Mouse (Mus musculus): ENCODE measurements at regions not wholly inside any gene's neighbourhood (a gene's known extent, or its start where the extent isn't known, plus 50 kb on each side); places are given as distances from the start of the nearest gene placed in this dataset.

GRCm38 (mm10) chr1:90533481-90533880 lies 69.3 kb upstream of the Cops8 start:
- no peaks in the 10 kb centered on the region for H3K27me3 ChIP-seq
- no peaks in the 10 kb centered on the region for H3K9me3 ChIP-seq
- WGBS: 89% methylated on average over 6 of the region's 6 CpGs
- ATAC-seq (ENCODE audit: low FRiP score, low read depth): no peak
- no peaks in the 10 kb centered on the region for H3K4me1 ChIP-seq (replicated peaks)
- no peak overlapping the region for H3K27ac ChIP-seq (replicated peaks)
- no peak overlapping the region for H3K4me2 ChIP-seq
- H3K36me3 ChIP-seq: no peaks in the 10 kb centered on the region
- no peak overlapping the region for H3K4me3 ChIP-seq
- H3K9ac ChIP-seq: no peak overlapping the region

- no peaks in the 10 kb centered on the region for H3K9me3 ChIP-seq
- H3K4me1 ChIP-seq (replicated peaks): no peaks in the 10 kb centered on the region
- H3K27ac ChIP-seq (replicated peaks): no peak overlapping the region
- no peak overlapping the region for H3K4me3 ChIP-seq
- no peaks in the 10 kb centered on the region for H3K27me3 ChIP-seq
- H3K4me2 ChIP-seq: no peak overlapping the region
- no peaks in the 10 kb centered on the region for H3K36me3 ChIP-seq
- no peak overlapping the region for H3K9ac ChIP-seq
- no peak for ATAC-seq (ENCODE audit: low FRiP score, low read depth)
Observed at GRCm38 (mm10) chr1:90536105-90536504, 66.7 kb upstream of the Cops8 start.

GRCm38 (mm10) chr1:90543801-90544795 lies 58.7 kb upstream of the Cops8 start:
- Histone ChIP-seq H3K4me1 (replicated peaks) (no peaks in the 10 kb centered on the region; the same call in 1 of the 2 replicates), H3K9me3 (no peaks in the 10 kb centered on the region), H3K27ac (replicated peaks) (no peak overlapping the region), H3K36me3 (no peaks in the 10 kb centered on the region), H3K27me3 (no peaks in the 10 kb centered on the region), H3K9ac (no peak overlapping the region), H3K4me2 (no peak overlapping the region), H3K4me3 (no peak overlapping the region)
- ATAC-seq (ENCODE audit: low FRiP score, low read depth): no peak
- WGBS: 28% methylated on average over 19 of the region's 19 CpGs

GRCm38 (mm10) chr1:90544821-90545536 lies 57.8 kb upstream of the Cops8 start:
- Histone ChIP-seq H3K27me3 (no peaks in the 10 kb centered on the region), H3K9me3 (no peaks in the 10 kb centered on the region), H3K4me2 (no peak overlapping the region), H3K9ac (no peak overlapping the region), H3K27ac (replicated peaks) (no peak overlapping the region), H3K4me3 (no peak overlapping the region), H3K4me1 (replicated peaks) (no peaks in the 10 kb centered on the region; the same call in 1 of the 2 replicates), H3K36me3 (no peaks in the 10 kb centered on the region)
- ATAC-seq (ENCODE audit: low FRiP score, low read depth): no peak
- WGBS: 21% methylated on average over 9 of the region's 9 CpGs

- 89% methylated on average over 6 of the region's 6 CpGs for WGBS
- Histone ChIP-seq H3K27ac (replicated peaks) (no peak overlapping the region), H3K4me1 (replicated peaks) (no peaks in the 10 kb centered on the region), H3K9ac (no peak overlapping the region), H3K4me3 (no peak overlapping the region), H3K9me3 (no peaks in the 10 kb centered on the region), H3K27me3 (no peaks in the 10 kb centered on the region), H3K36me3 (no peaks in the 10 kb centered on the region), H3K4me2 (no peak overlapping the region)
- no peak for ATAC-seq (ENCODE audit: low FRiP score, low read depth)
Observed at GRCm38 (mm10) chr1:90552644-90553043, 50.1 kb upstream of the Cops8 start.
